Mouse (Mus musculus) 3T3-L1 (cell line): ENCODE results near the gene Trpm3.

Experiments
- DNase-seq: peaks from one replicate; pipeline ENCODE4 v3.0.0-alpha.2; 2015; ENCODE audit warnings: low read depth, low spot score

Gene Trpm3

DNA sequence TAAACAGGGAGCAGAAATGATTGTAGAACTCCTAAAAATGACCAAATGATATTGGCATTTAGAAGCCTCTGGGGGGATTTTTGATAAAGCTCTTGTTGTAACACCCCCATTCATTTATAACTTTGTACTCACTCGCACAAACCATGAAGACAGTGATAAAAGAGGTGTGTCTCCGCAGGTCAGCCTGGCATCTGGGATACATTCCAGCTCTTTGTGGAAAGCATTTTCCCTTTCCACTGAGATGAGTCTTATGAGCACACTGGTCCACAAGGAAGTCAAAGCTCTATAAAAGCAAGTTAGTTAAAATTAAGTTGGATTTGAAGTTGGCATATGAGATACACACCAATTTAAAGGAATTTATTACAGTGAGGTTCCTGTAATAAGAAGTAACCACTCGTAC is 600.4 kb downstream of the Trpm3 start:
- DNase-seq: no peak

DNA sequence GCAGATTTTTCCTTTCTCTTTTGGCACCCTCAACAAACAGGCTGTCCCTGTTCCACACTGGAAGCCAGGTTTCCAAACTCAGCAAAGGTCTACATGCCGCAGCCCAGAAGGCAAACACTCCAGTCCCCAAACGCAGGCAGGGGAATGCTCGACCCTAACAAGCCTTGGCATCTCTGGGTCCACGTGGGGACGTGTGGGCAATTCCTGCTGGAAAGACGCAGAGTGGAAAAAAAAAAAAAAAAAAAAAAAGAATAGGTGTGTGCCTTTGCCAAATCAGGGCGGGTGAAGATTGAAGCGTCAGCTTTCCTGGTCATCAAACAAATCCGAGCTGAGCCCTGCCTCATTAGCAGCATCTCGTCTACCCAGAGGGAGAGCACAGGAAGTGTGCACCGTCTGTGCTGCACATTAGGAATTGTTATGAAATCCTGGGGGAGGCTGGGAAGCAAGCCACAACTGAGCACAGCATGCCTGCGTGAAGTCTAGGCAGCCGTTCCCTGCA is 614.5 kb downstream of the Trpm3 start:
- DNase-seq: no peak

DNA sequence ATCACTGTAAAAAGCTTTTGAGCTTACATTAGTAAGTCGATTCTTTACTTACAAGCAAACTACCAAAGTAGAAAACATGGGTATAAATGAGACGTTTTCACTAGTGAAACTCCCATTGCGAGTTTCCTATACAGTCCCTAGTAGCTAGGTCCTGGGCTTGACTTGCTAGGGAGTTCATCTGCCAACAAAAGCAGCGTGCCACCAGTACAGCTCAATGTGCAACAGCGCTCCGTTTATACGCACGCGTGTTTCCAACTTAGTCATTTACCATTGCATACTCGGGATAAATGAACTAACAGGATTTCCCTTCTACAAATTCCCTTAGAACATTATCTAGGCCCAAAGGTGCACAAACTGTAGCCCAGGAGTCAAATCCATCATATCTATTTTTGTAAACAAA is 615.2 kb downstream of the Trpm3 start:
- no peak for DNase-seq

DNA sequence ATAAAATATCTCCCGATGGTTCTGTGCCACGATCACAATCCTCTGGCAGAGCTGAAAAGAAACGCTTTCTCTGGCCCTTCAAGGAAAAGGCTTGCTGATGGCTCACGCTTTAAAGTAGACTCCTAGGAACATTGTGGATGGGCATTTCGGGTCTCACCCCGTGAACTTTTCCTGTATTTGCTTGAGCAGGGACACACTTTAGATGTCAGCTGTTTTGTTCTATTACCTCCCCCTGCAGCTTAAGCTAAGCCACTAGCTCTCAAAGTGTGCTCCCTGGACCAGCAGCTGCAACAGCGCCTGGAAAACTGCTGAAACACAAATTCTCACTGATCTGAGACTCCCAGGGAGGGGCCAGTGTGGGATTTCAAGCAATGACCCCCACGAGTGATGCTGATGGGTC is 615.7 kb downstream of the Trpm3 start:
- no peak for DNase-seq

DNA sequence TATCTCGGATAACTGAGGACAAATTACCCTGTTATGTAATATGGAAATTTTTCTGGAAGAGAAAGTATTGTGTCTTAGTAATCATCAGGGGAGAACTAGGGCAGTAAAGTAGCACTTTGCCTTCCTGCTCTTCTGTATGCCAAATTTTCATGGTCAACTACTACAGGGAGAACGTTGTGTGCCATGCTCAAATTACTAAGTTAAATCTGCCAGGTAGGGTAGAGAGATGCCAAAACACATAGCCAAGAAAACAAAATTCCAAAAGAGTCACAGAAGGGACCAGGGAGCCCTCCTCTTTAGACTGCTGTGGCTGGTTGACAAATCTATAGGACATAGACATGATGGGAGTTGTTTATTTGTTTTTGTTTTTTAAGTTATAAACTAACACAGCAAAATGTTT is 619.6 kb downstream of the Trpm3 start:
- DNase-seq: no peak

DNA sequence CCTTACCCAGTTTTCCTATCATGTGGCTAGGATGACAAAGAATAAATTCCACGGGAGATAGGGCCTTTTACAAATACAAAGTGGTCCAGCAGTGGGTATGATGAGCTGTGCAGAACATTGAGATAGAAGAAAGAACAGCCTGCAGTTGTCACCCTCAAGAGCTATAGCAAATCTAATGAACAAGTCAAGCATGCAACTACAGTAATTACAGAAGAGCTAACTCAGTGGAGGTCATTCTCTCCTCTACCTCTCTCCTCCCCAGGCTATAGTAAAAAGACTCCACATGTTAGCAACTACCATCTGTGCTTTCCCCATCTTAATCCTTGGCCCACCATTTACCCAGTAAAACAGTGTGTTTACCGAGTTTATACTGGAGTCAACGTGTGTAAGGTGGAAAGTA is 629.4 kb downstream of the Trpm3 start:
- DNase-seq: no peak

DNA sequence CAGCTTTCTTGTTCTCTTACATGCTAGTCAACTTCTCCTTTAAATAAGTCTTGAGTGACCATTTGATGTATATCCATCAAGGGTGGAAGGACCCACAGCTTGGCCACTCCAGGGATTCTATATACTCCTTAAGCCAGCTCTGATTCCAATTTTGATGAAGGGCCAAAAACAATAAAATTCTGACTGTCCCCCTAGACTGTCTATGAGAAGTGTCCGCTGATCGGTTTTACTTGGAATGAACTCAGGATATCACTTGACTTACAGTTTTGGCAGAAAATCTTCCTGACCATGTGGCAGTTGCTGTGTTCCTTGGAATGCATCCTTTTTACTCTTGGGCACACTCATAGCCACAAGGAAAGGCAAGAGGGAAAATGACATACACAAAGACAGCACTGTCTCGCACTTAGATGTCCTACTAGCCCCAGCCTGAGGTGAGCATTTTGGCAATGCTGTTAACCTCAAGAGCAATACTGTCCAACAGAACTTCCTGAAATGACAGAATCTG is 636.4 kb downstream of the Trpm3 start:
- DNase-seq: no peak

DNA sequence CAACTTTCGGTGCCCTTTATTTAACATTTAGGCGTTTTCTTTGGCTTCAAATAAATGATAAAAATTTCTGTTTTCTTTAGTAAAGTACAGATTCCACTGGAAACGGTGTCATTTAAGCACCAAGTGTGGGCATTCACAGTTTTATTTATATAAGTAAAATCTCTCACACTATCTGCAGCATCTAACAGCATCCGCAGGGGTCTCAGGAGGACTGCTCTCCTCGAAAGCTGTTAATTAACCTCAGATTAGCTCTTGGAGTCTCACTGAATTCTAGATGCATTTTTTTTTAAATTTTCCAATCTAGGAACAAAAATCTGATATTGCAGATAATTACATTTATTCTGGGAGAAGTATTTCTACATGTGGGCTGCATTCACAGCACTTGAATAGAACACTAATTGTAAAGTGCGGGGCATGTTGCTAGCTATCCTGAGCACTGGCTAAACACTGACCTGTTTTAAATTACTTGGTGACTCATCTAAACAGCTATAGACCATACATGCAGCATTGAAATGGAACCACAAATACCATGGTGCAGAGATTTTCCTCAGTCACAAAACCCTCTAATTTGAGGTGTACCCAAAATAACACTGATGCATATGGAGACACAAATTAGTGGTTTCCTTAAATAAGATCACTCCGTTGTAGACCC is 641.5 kb downstream of the Trpm3 start:
- no peak for DNase-seq

DNA sequence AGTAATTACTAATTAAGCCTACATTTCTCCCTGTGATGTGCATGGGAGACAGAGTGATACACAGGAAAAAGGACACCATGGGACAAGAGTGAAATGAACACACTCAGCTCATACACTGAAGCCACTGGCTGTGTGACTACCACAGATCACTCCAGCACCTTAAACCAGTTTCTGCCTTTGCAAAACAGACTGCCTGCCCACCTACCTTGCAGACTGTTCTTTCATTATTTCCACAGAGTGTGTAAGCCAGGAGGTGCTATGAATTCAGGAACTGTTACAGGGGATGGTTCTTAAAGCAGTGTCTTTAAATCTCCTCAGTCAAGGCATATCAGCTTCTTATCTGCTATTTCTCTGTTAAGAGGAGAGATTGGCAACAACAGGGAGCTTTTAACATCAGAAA is 642.7 kb downstream of the Trpm3 start:
- DNase-seq: no peak

DNA sequence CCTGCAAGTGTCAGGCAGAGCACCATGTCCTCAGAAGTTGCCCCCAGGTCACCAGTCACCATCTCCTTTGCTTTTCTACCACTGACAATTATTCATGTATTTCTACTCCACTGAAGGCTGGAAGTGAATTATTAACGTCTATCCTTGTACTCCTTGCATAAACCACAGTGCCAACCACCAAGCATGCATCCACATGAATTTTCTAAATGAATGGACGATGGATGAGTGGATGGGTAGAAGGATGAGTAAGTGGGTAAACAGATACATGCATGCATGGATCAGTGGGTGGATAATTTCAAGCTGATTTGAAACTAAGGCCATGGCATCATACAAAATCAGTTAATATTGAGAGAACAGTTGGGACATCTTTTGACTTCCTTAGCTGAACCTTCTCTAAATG is 644.9 kb downstream of the Trpm3 start:
- no peak for DNase-seq

DNA sequence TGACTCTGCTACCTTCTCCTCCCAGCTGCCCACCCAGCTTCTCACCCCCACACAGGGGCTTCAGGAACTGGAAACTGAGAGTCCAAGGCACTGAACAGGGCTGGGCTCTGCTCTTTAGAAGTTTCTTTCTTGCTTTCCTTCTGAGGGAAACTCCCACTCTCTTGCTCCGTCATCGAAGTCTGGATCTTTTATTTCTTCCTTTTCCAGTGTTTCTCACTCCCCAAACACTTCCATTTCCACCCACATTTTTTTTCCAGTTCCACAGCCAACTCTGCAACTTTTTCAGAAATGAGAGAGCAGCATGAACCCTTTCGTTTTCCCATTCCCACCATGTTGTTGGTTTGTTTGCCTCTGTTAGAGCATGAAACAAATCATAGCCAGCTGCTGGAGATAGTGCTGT is 650.9 kb downstream of the Trpm3 start:
- no peak for DNase-seq

DNA sequence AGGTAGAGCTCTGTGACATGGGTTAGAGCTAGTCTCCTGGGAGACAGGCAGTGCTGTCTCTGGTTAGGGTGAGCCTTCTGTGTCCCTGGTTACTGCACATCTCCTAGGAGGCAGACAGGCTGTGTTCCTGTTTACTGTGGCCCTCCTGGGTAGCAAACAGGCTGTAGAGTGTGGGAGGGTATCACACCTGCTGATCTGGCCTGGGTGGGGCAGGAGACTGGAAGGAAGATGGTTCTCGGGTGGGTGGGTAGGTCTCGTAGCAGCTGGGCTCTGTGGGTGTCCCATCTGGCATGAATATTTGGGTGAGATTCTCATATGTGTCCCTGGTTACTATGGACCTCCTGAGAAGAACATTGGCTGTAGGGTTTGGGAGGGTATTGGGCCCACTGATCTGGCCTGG is 658.1 kb downstream of the Trpm3 start:
- no peak for DNase-seq

DNA sequence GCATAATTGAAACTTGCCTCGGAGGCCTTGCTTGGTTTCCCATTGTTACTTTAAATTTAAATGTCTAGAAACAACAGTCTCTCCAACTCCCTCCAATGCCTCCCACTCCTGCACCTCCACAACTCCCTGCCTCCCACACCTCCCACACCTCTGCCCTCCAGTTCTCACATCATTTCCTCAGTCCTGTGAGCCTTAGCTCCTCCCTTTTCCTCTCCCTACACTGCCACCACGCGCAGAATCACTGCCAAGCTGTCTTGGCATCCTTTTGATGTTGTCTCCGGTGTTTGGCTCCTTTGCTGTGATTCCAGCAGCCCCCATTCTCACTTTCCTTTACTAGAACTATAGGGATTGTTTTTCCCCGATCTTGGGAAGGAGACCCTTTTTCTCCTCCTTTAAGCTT is 661.6 kb downstream of the Trpm3 start:
- DNase-seq: no peak

DNA sequence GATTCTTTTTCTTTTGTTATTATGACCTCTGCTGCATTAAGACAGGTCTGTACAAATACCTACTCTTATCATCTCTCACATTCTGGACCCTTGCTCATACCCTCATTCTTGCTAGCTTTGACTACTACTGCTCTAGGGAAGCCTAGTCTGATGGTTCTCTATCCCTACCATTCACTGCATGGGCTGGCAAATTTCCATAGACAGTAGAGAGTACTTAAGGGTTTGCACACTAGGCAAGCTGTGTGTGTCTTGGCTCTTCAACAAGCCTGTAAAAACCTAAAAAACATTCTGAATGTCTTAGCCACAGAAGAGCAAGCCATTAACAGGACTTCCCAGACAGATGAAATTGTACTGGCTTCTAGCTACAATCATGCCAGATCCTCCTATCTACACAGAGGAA is 664.5 kb downstream of the Trpm3 start:
- no peak for DNase-seq

DNA sequence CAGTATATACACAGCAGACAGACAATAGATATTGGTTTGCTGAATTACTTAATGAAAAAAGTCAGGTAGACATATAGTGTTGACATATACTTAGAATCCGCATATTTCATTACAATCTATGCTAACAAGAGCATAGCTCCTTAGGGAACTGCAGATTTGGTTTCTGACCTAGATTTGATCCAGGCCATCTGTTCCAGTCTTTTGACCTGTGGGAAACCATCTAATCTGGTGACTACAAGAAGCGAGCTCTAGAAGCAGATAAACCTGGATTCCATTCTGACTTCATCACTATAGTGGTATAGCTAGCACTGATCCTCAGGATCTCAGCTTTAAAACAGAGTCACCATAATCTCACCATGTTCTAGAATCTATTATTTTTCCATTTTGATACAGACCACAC is 665.5 kb downstream of the Trpm3 start:
- no peak for DNase-seq

DNA sequence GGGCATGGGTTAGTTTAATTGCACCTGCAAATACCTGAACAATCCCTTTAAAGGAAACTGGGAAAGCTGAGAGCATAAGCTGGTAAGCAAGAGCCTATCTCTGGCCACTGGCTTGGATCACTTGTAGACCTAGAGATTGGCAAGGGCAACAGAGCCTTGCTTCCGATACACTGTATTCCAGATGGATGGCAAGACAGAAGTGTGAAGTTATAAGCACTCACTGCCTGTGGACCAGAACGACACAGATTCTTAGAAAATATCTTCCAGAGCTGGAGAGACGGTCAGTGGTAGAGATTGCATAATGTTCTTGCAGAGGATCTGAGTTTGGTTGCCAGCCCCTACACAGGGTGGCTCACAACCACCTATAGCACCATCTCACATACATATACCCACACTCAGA is 671.4 kb downstream of the Trpm3 start:
- DNase-seq: no peak

DNA sequence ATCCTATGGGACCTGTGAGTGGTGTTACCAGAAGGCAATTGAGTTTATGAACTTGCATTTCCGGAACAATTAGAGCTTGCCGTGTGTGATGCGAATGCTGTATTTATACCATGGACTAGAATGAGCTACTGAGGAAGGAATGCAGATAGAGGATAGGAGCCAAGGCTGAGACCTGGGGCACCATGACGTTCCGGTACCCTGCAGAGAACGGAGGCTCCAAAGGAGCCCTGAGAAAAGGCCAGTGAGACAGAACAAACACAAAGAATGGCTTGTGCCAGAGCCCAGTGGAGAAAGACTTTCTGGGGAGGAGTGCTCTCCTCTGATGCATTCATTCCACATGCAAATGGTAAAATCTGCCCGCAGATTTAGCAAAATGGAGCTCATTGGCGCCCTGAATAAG is 682.9 kb downstream of the Trpm3 start:
- no peak for DNase-seq

DNA sequence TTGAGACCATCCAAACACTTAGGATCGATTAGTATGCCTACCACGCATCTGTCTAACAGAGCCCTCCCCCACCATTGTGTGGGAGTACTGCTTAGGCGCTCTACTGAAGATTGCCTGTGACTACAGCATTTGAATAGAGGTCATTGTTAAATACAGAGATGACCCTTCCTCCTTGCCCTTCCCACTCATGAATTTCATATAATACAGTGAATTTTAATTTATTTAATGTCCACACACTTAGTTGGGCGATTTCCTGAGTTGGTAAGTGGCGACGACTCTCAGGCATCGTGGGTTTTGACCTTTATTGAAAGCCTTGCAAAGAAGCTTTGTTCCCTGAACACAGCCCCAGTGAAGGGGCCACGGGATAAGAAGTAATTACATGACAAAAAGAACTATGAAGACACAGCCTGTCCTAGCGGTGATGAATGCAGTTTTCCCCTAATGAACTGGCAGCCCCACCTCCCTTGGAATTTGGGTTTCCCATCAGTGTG is 684.7 kb downstream of the Trpm3 start:
- no peak for DNase-seq

DNA sequence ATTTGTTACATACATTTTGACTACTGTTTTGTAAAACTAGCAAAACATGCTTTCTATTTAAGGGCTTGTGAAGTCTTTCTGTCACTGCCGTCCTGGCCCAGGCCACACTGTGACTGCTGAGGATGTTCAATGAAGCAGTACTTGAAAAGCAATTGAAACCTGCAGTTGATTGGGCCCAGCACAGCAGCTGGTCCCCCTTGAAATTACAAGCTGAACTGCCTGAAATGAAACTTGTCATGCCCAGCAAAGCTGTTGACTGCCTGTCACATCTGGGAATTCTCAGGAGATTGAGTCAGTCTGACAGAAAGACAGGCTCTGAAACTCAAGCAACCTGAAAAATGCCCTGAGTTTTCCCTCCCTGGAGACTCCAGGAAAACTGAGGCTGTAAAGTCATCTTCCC is 687.0 kb downstream of the Trpm3 start:
- DNase-seq: no peak

DNA sequence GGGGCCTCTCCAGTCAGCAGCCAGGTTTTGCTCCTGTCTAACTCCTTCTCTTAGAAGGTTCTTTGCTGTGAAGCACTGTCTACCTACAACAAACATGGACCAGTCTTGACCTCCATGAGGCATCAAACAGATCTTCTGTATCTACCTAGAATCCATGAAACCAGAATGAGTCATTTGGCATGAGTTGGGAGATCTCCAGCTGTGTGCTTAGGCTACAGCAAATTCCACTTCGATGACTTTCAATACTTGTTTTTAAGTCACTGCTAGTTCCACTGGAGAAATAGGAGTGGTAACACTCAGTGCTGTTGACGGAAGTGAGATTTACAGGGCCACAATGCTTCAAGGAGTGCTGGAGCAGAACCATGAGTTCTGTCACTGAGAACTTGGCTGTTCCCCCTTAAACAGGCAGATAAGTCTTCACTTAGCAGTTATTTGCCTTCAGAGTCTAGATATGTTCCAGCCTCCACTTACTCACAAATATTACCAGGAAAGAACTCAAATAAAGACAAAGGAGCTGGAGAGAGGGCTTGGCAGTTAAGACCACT is 689.4 kb downstream of the Trpm3 start:
- DNase-seq: peak; percentile 61

DNA sequence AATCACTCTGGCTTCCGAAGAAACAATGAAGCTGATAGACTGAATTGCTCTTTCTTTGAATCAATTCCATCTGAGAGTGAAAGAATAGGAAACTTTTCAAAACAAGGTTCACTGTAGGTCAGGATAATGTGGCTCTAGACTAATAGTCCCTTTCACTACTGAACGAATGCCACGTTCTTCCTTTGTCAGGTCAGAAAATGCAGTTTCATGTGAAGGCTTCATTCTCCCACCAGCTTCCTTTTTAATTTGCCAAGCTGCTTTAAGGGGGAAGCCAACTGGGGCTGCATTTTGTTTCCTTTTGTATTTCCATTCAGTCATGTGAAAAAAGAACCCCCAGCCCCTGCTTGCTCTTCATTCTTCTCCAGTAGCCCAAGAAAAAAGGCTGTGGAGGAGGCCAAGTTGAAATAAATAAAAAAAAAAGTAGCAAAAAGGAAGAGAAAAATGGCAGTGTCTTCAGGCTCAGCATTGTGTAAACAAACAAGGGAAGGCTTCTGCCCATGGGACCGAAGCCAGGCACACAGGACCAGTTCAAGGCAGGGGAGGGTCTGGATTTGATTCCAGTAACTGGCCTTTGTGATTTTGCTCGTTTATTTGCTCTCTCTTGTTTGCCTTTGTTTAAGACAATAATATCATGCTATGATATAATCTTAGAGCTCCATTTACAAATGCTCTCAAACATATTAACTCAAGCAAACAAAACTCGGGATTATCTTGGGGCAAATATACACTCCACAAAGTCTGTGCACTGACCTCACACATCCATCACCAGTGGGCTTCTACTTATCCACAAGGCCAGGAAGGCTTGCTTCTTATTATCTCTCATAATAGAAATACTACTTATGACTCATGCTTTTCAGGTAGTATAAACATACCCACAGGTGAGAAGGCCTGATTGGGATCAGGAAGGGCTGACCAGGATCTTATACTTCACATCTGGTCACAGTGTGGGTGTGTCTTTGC is 702.5 kb downstream of the Trpm3 start:
- no peak for DNase-seq

DNA sequence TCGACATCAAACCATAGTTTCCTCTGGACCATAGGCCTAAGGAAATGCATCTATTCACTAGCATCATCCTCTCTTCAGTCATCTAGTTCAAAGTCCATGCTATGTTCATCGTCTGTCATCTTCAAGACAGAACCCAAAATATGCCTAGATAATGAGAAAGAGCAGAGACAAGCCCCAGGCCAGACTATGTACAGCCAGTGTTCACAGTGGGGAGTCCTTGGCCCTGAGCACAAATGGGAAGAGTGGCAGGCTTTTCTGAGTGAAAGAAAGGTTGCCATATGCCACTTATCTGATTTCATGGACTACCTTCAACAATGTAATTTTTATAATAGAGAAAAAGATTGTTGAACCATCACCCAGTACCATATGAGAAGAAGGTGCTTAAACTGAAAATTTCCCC is 703.9 kb downstream of the Trpm3 start:
- no peak for DNase-seq
